Mouse (Mus musculus) 3134 (cell line): ENCODE measurements around the gene Rnf214.

Experiments
- DNase-seq: peaks from one replicate; pipeline ENCODE4 v3.0.0-alpha.2; 2011; ENCODE audit warnings: low spot score; ENCODE audit not compliant: insufficient read length; ENCODE audit errors: extremely low read depth

The Rnf214 gene

GRCm38 (mm10) chr9:45936883-45937282, 30.2 kb upstream of the Rnf214 start:
- DNase-seq, result no peak

- no peak for DNase-seq
Observed at GRCm38 (mm10) chr9:45935628-45936210, 29.0 kb upstream of the Rnf214 start, which contains the start of gene Tagln. Gene Tagln, minus strand, starts transcription at chr9:45936058.

DNA sequence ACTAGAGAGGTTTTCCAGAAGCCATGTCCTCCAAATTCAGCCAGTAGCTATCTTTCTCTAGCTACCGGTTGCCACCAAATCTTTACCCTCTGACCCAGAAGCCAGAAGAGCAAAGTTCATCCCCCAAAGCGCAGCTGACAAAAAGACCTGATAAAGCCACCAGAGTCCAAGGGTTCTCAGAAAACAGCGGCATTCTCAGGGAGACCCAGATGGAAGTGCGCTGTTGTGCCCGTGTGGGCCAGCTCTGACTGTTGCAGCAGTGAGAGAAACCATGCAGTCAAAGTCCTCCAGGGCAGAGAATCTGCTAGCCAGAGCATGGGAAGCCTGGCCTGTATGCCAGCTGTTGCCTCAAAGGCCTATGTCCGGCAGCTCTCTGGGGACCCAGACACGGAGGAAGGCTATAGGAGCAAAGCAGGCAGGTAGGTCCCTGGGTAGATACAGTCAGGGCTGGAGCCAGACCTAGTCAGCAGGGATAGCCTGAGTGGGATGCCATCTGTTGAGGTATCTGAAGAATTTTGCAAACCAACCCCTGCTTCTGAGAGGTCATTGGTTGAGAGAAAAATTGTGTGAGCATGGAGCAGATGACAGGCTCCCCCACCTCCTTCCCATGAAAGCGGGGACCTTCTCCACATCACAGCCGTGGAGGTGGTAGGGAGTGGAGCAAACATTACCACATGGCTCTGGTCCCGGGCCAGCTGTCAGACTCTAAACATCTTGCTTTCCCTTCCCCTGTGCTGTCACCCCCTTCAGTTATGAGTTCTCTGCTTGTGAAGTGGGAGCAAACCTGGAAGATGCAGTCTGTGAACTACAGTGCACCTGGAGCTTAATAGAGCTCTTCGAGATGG, 26.1 kb upstream of the Rnf214 start:
- no peak for DNase-seq

- DNase-seq, result no peak
Observed at GRCm38 (mm10) chr9:45931958-45932357, 25.2 kb upstream of the Rnf214 start.

DNA sequence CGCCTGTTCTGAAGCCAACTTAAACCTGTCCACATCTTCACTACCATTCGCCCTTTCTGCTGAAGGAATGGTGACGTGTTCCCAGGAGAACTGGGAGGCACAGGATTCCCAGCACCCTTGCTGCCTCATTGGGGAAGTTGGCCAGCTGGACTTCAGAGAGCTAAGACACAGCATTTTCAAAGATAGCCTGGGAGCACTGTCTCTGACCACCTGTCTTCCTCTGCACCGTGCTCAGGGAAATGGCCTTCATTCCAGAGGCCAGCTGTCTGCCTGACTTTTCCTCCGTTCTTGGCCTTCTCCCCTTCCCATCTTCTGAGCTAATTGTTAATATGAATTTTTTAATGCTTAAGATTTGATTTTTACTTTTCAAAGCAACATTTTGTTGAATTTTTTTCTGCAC, 22.6 kb upstream of the Rnf214 start:
- DNase-seq, result no peak

DNA sequence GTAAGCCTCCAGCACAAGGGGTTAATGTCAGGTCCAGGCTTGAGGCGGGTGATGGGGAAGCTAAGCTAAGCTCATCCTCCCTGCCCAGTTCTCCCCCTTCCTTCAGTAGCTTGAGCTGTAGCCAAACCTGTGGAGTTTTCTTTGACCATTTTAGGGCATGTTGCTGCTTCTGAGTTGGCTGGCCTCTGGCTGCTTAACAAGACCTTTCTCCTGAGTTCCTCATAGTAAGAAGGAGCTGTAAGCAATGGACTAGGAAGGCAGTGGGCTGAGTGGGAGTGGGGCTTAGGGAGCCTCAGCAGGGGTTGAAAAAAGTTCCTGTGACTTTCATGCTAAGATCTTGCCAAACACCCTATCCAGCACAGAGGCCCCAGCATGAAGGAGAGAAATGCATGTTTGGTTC, 13.2 kb upstream of the Rnf214 start:
- DNase-seq, result no peak

- no peak for DNase-seq
Observed at GRCm38 (mm10) chr9:45917041-45917934, 10.6 kb upstream of the Rnf214 start.

- DNase-seq, result no peak
Observed at GRCm38 (mm10) chr9:45915659-45916058, 8.9 kb upstream of the Rnf214 start.

- no peak for DNase-seq
Observed at GRCm38 (mm10) chr9:45911673-45912072, 5.0 kb upstream of the Rnf214 start.

DNA sequence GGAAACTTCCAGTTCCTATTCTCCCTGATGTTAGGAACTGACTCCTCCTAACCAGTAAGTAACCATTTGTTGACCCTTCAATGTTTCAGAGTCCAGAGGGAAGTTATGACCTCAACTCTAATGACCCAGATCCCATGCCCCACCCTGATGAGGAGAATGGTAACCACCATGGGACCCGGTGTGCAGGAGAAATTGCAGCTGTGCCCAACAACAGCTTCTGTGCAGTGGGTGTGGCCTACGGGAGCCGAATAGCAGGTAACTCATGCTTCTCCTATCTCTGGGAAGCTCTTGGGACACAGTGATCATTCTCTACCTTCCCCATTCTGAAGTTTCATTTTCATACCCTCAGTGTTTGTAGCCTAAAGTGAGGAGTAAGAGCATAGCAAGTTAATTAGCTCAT, 4.3 kb upstream of the Rnf214 start:
- DNase-seq, result no peak

DNA sequence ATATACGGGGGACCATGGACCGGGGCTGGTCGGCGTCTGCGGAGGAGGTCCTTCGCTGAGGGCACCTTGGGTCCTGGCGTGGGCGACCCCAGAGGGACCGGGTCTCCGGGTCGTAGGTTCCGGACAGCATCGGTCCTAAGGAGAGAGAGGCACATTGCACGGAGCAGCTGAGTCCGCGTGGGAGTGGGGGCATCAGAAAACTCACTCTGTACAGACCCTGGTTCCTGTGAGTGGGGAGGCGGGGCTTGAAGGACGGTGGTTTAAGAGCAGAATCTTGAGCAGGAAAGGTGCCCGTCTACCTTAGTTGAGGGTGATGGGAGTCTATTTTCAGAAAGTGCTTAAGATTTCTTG, 342 bp upstream of the Rnf214 start:
- no peak for DNase-seq

- DNase-seq, result peak; percentile 39
Observed at GRCm38 (mm10) chr9:45905811-45906237, 887 bp downstream of the Rnf214 start.

DNA sequence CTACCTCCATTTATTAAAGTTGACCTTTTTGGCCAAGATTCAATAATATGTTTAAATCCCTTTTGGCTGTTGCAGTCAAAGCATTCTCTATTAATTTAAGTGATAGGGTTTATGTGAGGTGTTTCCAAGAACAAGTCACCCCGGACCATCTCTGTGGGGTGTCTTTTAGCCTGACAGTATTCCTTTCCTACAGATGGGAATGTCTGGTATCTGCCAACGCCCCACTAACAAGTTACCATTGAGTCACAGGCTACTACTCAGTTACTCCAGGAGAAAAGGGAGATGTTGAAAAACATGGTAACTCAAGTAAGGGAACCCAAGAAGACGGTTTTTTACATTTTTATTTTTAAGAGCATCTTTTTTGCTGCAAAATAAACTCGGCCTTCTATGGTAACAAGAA, 1.5 kb downstream of the Rnf214 start:
- no peak for DNase-seq

DNA sequence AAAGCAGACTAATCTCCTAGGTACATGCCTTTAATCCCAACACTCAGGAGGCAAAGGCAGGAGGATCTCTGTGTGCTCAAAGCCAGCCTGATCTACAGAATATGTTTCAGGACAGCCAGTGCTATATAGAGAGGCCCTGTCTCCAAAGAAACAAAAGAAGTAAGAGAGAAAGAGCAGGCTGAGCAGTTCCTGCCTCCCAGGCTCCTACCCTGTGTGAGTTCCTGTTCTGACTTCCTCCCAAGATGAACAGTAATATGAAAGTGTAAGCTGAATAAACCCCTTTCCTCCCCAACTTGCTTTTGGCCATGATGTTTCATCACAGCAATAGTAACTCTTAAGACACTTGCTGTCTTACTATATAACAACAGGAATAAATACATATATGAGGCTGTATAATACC, 13.0 kb downstream of the Rnf214 start:
- no peak for DNase-seq

DNA sequence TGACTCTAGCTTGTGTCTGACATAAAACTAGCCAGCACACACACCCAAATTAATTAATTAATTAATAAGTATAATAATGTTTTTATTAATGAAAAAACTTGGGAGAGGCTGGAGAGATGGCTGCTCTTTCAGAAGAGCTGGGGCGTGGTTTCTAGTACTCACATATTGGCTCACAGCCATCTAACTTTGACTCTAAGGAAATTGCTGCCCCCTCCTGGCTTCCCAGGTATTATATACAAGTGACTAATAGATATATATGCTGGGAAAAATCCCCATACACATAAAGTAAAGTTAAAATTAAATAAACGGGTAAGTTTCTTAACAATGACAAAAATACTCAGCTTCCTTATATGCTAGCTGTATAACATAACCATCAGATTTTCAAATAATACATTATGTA, 28.8 kb downstream of the Rnf214 start:
- no peak for DNase-seq

DNA sequence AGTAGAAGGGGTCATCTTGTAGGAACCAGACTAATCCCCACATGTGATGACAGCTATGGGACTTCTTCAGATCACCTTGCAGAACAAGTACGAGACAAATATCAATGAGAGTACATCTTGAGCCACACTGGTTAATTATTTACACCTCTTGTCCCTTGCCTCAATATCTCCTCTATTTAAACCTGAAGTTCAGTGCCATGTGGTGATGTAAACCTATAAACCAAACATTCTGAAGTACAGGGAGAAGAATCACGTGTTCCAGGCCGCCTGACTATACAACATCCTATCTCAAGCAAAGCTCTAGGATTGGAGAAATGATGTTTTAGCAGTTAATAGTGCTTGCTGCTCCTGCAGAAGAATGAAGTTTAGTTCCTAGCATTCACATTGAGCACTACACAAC, 36.4 kb downstream of the Rnf214 start:
- DNase-seq, result no peak

- no peak for DNase-seq
Observed at GRCm38 (mm10) chr9:45869181-45869580, 37.5 kb downstream of the Rnf214 start.

GRCm38 (mm10) chr9:45861813-45862212, 44.9 kb downstream of the Rnf214 start:
- DNase-seq, result no peak

GRCm38 (mm10) chr9:45859364-45859763, 47.3 kb downstream of the Rnf214 start:
- DNase-seq, result no peak

DNA sequence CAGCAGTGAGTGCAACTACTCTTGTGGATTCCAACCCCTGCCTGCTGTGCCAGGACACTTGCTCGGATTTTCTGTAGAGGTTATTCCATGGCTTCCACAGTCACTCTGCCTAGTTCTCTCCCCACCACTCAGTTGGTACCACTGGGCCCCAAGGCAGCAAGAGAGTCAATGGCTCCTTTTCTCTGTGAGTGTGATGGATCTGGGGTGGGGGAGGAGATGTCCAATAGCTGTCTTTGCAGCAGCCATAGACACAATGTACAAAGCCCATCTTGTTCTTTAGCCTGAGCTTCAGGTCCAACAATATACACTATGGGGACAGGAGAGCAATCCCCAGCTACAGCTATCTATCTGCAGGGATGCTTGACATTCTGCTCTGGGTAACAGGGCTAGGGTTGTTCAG, 52.6 kb downstream of the Rnf214 start:
- DNase-seq, result no peak

- no peak for DNase-seq
Observed at GRCm38 (mm10) chr9:45853695-45854094, 53.0 kb downstream of the Rnf214 start.
